Mouse (Mus musculus) heart, postnatal 14 days (tissue): Measurements from ENCODE around the gene Adprm. TPM values are rescaled to one million over a fixed set of nuclear protein-coding genes. Genes with fewer than 3 reads are reported as not detected.

Source experiments
- DNase-seq, 2 experiments: peaks; one replicate each; pipeline ENCODE4 v3.0.0; 2021 to 2022
- intact Hi-C: fragments of 180-260 bp; cut with DNase I; formaldehyde crosslinking; loops from one replicate; pipeline ENCODE4 v1.15.1; 2025
- microRNA-seq, 2 experiments: library from miRNA; unstranded; fragments of <30 nt; microRNA quantifications; one replicate each; pipeline ENCODE4 v1.2.0; 2021 to 2022
- total RNA-seq, 2 experiments: library from RNA; stranded (reverse); gene quantifications; 2 replicates each; pipeline ENCODE4 v1.2.3; 2021

Adprm gene
- total RNA-seq, 2 experiments from 2014 or later, result 13.8 to 15.9 TPM

DNA sequence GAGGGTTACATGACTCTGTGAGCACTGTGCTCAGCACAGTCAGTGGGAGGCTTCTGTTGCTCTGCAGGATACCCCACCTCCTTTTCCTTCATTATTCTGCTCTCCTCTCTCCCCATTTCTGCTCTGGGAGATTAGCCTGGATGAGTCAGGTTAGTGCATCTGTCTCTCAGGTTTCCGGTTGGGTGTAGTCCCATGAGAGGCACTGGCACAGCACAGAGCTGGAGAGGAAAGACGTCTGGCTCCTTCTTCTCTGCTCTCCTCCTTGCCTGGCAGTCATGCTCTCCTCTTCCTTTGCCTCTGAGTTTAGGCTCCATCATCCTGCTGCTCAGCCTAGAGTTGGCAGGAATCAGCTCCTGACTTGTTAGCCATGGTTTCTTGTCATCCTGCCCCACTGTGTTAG, 60.2 kb downstream of the Adprm start:
- intact Hi-C loops, result no loop called here
- no peak for DNase-seq

Small RNA genes lying within 50 kb of the gene (microRNA-seq; reads per million reads assigned to microRNA genes)
- gene Mir6923, result 0 reads per million in 2 experiments

Other genes with a start within 250 kb of the Adprm start
- gene Pirt, start 140.6 kb downstream of the Adprm start, total RNA-seq, result 10 to 100 TPM; 18.1 to 19.2 TPM
- not detected for gene Tmem238l, start 96.0 kb downstream of the Adprm start, total RNA-seq
- 1 to 10 TPM; 1.3 to 1.4 TPM for gene Tmem220, start 27.4 kb downstream of the Adprm start, total RNA-seq
- 10 to 100 TPM; 17.3 to 17.9 TPM for gene Sco1, start 76 bp upstream of the Adprm start, total RNA-seq
- not detected for gene Myh3, start 25.7 kb upstream of the Adprm start, total RNA-seq
- gene Myh2, start 118.4 kb upstream of the Adprm start, total RNA-seq, result not detected
- gene Myh1, start 147.5 kb upstream of the Adprm start, total RNA-seq, result not detected
- gene Myh4, start 185.4 kb upstream of the Adprm start, total RNA-seq, result not detected
- under 1 TPM; 0.07 to 0.10 TPM for gene Myh8, start 224.5 kb upstream of the Adprm start, total RNA-seq